Mouse (Mus musculus) forebrain, embryonic 11.5 days (tissue): ENCODE measurements around the gene Amz2. TPM values are rescaled to one million over a fixed set of nuclear protein-coding genes. Genes with fewer than 3 reads are reported as not detected.

Experiments used
- ATAC-seq: fragments of 200-750 bp; cut with Nextera tagmentation; replicated peaks from 2 replicates; pipeline ENCODE4 v1.8.0; 2017; ENCODE audit warnings: moderate TSS enrichment; ENCODE audit not compliant: low FRiP score
- DNase-seq: peaks from one replicate; pipeline ENCODE4 v3.0.0-alpha.2; 2017; ENCODE audit warnings: low spot score
- H3K27ac ChIP-seq: fragments of 300-500 bp; sonication (generic); 2 replicates; pipeline ENCODE4 v1.5.1; 2014; ENCODE audit warnings: low read depth, low read length
- H3K27me3 ChIP-seq: fragments of 300-500 bp; sonication (generic); 2 replicates; pipeline ENCODE4 v1.6.1; 2014; ENCODE audit warnings: mild to moderate bottlenecking, low read length, mixed read lengths; ENCODE audit not compliant: control insufficient read depth, insufficient read depth
- H3K36me3 ChIP-seq: fragments of 300-500 bp; sonication (generic); 2 replicates; pipeline ENCODE4 v1.6.1; 2014; ENCODE audit warnings: mild to moderate bottlenecking, low read length, moderate library complexity, mixed read lengths; ENCODE audit not compliant: control insufficient read depth, insufficient read depth
- H3K4me1 ChIP-seq: fragments of 300-500 bp; sonication (generic); replicated peaks from 2 replicates; pipeline ENCODE4 v1.6.1; 2014; ENCODE audit warnings: low read length, mixed read lengths; ENCODE audit not compliant: control insufficient read depth, insufficient read depth
- H3K4me2 ChIP-seq: fragments of 300-500 bp; sonication (generic); 2 replicates; pipeline ENCODE4 v1.6.1; 2014; ENCODE audit warnings: low read depth, mild to moderate bottlenecking, low read length, moderate library complexity, mixed read lengths; ENCODE audit not compliant: severe bottlenecking
- H3K4me3 ChIP-seq: fragments of 300-500 bp; sonication (generic); 2 replicates; pipeline ENCODE4 v1.5.1; 2014; ENCODE audit warnings: low read depth, low read length
- H3K9ac ChIP-seq: fragments of 300-500 bp; sonication (generic); 2 replicates; pipeline ENCODE4 v1.6.1; 2014; ENCODE audit warnings: low read length
- H3K9me3 ChIP-seq: fragments of 300-500 bp; sonication (generic); 2 replicates; pipeline ENCODE4 v1.6.1; 2016; ENCODE audit warnings: low read length, mixed read lengths; ENCODE audit not compliant: control insufficient read depth
- WGBS: fragments of 180-500 bp; shearing (Covaris S2); extraction: QIAGEN DNeasy Blood & Tissue Kit; methylation state at CpG from one replicate; pipeline ENCODE4 v1.1.7; 2014; 5-methylcytosine and 5-hydroxymethylcytosine counted together
- microRNA-seq: library from miRNA; unstranded; fragments of <30 nt; microRNA quantifications from one replicate; pipeline ENCODE4, GENCODE M21; 2016; ENCODE audit not compliant: insufficient number of aligned reads
- polyA plus RNA-seq: library from polyadenylated mRNA; unstranded; fragments of >200 nt; fragmentation: Nextera tagmentation; extraction: Ambion mirVana; gene quantifications from 2 replicates; pipeline ENCODE4 v1.2.1, GENCODE M21; 2014

Amz2 gene
- polyA plus RNA-seq, 1 experiment from 2014 or later, result 48.2 TPM

- no peak for DNase-seq
- peak; percentile 22; the same call in 1 of the 2 replicates for ATAC-seq
- H3K9me3 ChIP-seq, result no peaks in the 10 kb centered on the region
Measured at GRCm38 (mm10) chr11:109496475-109496993, 70.8 kb downstream of the Amz2 start.

GRCm38 (mm10) chr11:109496996-109497714 is 71.4 kb downstream of the Amz2 start:
- no peaks in the 10 kb centered on the region for H3K27me3 ChIP-seq
- H3K9ac ChIP-seq, result no peak overlapping the region
- no peak overlapping the region for H3K4me2 ChIP-seq
- H3K4me1 ChIP-seq, result peaks cover 3% of the 10 kb centered on the region; the same call in 1 of the 2 replicates
- no peak overlapping the region; the same call in 1 of the 2 replicates for H3K27ac ChIP-seq
- no peak for DNase-seq
- 58% methylated on average over 6 of the region's 6 CpGs for WGBS
- no peaks in the 10 kb centered on the region for H3K36me3 ChIP-seq
- H3K9me3 ChIP-seq, result no peaks in the 10 kb centered on the region
- peak; percentile 47 for ATAC-seq
- H3K4me3 ChIP-seq, result no peak overlapping the region

More at GRCm38 (mm10) chr11:109496475-109496993, 70.8 kb downstream of the Amz2 start:
- no peaks in the 10 kb centered on the region for H3K27me3 ChIP-seq
- no peak overlapping the region for H3K4me2 ChIP-seq
- no peak overlapping the region for H3K9ac ChIP-seq
- 85% methylated on average over 7 of the region's 7 CpGs for WGBS
- H3K4me1 ChIP-seq, result peaks cover 3% of the 10 kb centered on the region; the same call in 1 of the 2 replicates
- no peak overlapping the region for H3K27ac ChIP-seq
- H3K36me3 ChIP-seq, result no peaks in the 10 kb centered on the region
- no peak overlapping the region for H3K4me3 ChIP-seq

- Histone ChIP-seq H3K9ac (no peak overlapping the region), H3K27me3 (no peaks in the 10 kb centered on the region), H3K36me3 (no peaks in the 10 kb centered on the region), H3K27ac (no peak overlapping the region), H3K4me3 (no peak overlapping the region), H3K4me1 (peaks cover 3% of the 10 kb centered on the region; the same call in 1 of the 2 replicates), H3K9me3 (no peaks in the 10 kb centered on the region), H3K4me2 (no peak overlapping the region)
- WGBS, result 95% methylated on average over 9 of the region's 9 CpGs
- DNase-seq (no peak), ATAC-seq (no peak)
Measured at GRCm38 (mm10) chr11:109497990-109498389, 72.2 kb downstream of the Amz2 start.

- WGBS, result 94% methylated on average over 5 of the region's 5 CpGs
- DNase-seq (no peak), ATAC-seq (no peak)
- Histone ChIP-seq H3K36me3 (no peaks in the 10 kb centered on the region), H3K27ac (no peak overlapping the region), H3K9me3 (no peaks in the 10 kb centered on the region), H3K9ac (no peak overlapping the region), H3K4me2 (no peak overlapping the region), H3K4me3 (no peak overlapping the region), H3K27me3 (no peaks in the 10 kb centered on the region), H3K4me1 (peaks cover 3% of the 10 kb centered on the region; the same call in 1 of the 2 replicates)
Measured at GRCm38 (mm10) chr11:109500206-109500605, 74.5 kb downstream of the Amz2 start.

Small RNA genes lying within 50 kb of the gene (microRNA-seq; reads per million reads assigned to microRNA genes)
- not detected for gene Gm25540

Other genes with a start within 250 kb of the Amz2 start
- 1.4 and 1.6 TPM in 2 replicates for gene Rgs9, start 127.8 kb upstream of the Amz2 start, polyA plus RNA-seq
- gene Gna13, start 63.1 kb upstream of the Amz2 start, polyA plus RNA-seq, result 23.2 and 24.2 TPM in 2 replicates
- not detected in 2 replicates for gene 9930022D16Rik, start 12.0 kb upstream of the Amz2 start, polyA plus RNA-seq
- gene Arsg, start 47.4 kb downstream of the Amz2 start, polyA plus RNA-seq, result 2.7 and 3.2 TPM in 2 replicates
- 4.8 and 6.0 TPM in 2 replicates for gene Slc16a6, start 47.7 kb downstream of the Amz2 start, polyA plus RNA-seq
- gene Wipi1, start 186.0 kb downstream of the Amz2 start, polyA plus RNA-seq, result 11.1 and 14.7 TPM in 2 replicates
- gene Prkar1a, start 223.5 kb downstream of the Amz2 start, polyA plus RNA-seq, result 362 and 367 TPM in 2 replicates